Mouse (Mus musculus) kidney, adult 2 months (tissue): ENCODE data around the gene 4931428F04Rik.

Experiments used
- CTCF ChIP-seq: fragments of 200-500 bp; conservative IDR thresholded peaks from 2 replicates; pipeline ENCODE4 v1.5.1; 2011; ENCODE audit warnings: low read depth, mild to moderate bottlenecking, control low read depth, low read length, moderate library complexity, mixed read lengths; ENCODE audit not compliant: insufficient read depth, insufficient read length
- POLR2A ChIP-seq: fragments of 200-500 bp; IDR thresholded peaks from one replicate; pipeline ENCODE4 v1.6.1; 2011; ENCODE audit warnings: low read depth, low read length, control low read depth

DNA sequence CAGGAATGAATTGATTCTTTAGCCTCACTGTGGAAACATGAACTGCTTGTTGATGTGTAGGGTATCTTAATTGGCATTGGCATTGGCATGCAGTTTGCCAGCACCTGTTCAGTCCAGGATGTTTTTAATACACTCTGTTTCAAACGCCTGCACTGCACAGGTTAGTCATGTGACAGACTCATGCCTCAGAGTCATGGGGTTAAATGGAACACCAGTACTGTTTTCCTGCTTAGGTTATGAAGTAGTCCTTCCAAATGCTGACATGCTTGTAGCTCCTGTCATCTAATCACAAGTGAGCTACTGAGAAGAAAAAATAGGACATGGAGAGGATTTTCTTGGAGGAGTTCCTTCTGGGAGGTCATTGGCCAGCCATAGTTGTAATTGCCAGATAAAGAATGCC is 54.5 kb downstream of the 4931428F04Rik start:
- TF ChIP-seq CTCF (no peak), POLR2A (no peak)
